Mouse (Mus musculus): ENCODE measurements at regions not wholly inside any gene's neighbourhood (a gene's known extent, or its start where the extent isn't known, plus 50 kb on each side); places are given as distances from the start of the nearest gene placed in this dataset.

- DNase-seq (ENCODE audit: low spot score): no peak
Observed at GRCm38 (mm10) chrX:99291423-99291963, 155.6 kb downstream of the Efnb1 start.

DNA sequence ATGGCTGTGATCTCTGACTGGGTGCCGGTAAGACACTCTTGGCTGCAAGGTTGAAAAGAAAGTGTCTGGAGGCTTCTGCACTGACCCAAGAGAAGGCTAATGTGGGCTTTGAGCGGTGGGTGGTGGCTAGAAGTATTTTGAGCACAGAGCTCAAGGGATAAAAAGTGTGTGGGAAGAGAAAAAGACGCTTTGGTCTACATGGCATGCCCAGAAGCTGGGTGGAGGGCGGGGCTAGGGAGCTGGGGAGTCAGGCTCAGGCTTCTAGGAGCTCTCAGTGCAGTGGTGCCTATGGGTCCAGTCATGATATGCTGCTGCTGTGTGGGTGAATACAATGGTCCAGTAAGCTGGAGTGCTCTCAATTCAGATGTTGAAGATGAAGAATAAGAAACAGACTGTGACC lies 152.1 kb downstream of the Efnb1 start:
- DNase-seq (ENCODE audit: low spot score): no peak

DNA sequence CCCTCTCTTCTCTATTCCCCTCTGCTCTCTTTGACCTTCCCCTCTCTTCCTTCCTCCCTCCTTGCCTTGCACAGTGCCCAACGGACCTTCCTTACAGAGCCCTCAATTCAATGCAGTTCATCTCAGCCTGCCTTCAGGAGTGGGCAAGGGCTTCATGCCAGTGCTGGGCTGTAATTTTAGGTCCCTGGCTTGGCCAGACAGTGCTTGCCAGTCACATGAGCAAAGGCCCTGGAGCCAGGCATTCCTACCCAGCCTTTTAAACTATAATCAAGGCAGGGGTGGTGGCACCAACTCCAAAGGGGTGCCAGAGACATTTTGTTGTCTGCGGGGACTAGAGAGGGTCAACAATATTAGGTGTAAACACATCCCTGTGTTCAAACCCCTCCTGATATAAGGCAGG lies 150.9 kb downstream of the Efnb1 start:
- no peak for DNase-seq (ENCODE audit: low spot score)

GRCm38 (mm10) chrX:99285611-99286010 lies 149.7 kb downstream of the Efnb1 start:
- no peak for DNase-seq (ENCODE audit: low spot score)

GRCm38 (mm10) chrX:99280991-99281390 lies 145.1 kb downstream of the Efnb1 start:
- DNase-seq (ENCODE audit: low spot score): no peak

DNA sequence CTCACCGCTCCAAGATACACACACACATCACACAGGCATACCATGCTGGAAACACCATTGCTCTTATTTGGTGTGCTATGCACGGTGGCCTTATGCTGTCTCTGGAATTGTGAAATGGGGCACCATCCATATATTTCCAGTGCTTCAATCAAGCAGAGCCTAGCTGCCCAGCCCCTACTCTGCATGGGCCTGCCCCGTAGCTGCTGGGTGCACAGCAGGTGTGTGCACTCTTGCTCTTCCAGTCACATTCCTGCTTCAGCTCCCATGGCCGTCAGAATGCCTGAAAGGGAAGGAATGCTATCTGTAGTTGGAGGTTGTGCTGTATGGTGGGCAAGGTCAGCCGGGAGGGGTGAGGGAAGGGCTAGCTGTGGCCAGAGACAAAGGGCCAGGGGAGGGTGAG lies 144.6 kb downstream of the Efnb1 start:
- no peak for DNase-seq (ENCODE audit: low spot score)

- DNase-seq (ENCODE audit: low spot score): no peak
Observed at GRCm38 (mm10) chrX:99275536-99275935, 139.6 kb downstream of the Efnb1 start.

DNA sequence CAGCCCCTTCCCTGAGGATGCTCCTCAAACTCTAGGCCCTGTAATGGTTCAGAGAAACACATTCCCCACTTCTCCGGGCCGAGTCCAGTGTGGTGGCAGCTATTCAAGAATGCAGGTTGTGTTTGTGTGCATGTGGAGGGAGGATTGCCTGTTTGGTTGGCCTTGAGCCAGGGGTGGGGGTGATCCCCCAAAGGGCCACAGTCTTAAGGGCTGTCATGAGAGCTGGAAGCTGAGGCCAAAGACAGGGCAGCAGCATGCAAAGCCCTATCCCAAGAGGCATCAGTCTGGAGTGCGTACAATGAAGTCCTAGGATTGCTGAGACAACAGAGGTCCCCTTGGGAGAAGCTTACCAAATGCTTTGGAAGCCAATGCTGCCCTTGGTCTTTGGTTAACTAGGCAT lies 136.0 kb downstream of the Efnb1 start:
- no peak for DNase-seq (ENCODE audit: low spot score)

- DNase-seq (ENCODE audit: low spot score): no peak
Observed at GRCm38 (mm10) chrX:99249038-99249607, 113.2 kb downstream of the Efnb1 start.

DNA sequence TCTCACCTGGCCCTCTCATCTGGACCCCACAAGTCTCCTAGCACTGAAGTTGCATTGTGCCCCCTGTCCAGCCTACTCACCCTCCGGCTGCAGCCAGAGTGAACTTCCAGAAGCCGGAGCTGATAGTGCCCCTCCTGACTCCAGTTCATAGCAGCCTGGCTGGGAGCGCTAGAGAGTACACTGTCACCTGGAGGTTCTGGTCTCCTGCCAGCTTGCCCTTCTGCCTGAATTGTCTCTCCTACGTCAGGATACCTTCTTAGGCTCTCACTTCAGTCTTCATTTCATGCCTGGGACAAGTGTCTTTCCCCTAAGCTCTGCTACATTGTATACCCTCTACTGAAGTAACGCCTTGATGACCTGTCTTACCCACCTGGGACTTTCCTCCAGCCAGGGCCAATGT lies 112.3 kb downstream of the Efnb1 start:
- DNase-seq (ENCODE audit: low spot score): no peak

DNA sequence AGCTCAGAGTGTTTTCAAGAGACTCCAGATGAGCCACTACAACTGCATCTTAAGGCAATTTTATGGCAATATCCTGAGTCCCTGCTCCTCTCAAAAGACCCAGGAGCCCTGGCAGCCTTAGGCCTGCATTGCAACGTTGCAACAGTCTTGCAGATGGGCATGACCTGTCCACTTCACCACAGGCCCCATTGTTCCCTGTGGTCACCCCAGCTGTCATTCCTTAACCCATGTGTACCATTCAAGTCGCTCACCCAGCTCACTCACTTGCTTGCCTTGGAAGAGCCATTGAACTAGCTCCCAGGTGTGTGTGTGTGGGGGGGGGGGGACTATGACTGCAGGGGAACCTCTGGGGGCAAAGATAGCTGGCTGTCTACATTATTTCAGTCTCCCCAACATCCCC lies 110.8 kb downstream of the Efnb1 start:
- no peak for DNase-seq (ENCODE audit: low spot score)

GRCm38 (mm10) chrX:99246051-99246450 lies 110.1 kb downstream of the Efnb1 start:
- no peak for DNase-seq (ENCODE audit: low spot score)

DNA sequence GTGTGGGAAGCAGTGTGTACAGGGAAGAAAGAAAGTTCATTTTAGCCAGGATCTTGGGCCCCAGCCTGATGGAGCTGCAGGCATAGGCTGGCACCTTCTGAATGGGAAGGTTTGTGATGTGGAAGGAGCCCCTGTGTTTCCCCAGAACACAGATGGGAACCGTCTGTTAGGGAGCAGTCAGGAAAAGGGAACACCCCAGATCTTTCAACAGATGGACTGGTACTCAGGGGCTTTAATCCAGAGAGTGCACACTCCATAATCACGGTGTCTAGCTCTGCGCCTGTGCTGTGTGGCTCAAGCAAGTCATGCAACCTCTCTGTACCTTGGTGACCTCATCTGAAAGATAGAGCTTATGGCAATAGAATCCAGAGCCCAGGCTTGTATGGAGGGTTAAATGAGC lies 109.6 kb downstream of the Efnb1 start:
- no peak for DNase-seq (ENCODE audit: low spot score)

DNA sequence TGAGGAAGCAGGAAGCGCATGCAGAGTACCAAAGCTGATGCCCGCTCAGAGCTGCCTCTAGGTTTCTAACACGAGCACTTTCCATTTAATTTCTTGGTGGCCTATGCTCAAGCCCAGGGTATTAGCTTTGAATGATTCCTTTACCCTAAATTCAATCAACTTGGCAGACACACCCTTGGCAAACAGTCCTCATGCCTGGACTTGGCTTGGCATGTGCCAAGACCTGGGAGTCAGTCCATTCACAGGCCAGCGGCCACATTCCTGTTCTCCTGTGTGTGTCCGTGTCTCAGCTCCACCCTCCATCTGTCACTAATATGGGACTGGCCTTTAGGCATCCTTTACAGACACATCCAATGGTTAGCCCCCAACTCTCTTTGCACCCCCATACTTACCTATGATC lies 107.3 kb downstream of the Efnb1 start:
- no peak for DNase-seq (ENCODE audit: low spot score)

DNA sequence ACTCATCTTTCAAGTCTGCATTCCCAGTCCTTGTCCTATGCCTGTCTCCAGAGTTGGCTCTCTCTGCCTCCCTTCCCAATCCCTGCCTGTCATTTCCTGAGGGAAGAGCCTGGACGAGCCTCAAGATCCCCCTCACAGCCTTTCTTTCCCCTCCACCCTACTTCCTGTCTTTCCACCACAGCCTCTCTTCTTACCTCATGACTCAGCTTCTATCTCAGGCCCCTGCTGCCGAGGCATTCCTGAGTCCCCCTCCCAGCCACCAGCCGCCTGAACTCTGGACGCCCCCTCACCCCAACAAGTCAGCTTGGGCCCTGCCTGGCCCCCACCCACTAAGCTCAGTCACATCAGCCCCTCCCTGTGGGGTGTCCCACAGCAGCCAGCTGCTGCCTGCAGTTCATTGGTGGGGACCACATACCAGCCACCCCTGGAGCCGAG lies 105.8 kb downstream of the Efnb1 start:
- no peak for DNase-seq (ENCODE audit: low spot score)

DNA sequence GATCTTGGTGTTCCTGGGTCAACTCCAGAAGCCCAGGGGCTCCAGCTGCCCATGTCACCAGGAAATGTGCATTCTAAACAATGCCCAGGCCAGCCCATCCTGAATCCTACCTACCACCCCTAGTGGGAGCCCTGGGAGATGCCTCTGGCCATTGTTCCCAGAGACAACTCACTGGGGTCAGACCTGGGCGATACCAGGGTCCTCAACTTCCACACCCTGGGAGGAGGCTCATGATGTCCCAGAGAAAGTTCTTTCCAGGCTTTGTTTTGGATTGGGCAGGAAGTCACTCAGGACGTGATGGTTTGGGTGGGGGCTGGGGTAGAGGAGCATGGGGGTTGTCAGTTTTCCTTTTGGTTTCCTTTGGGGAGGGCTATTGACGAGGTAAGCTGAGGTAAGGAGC lies 97.1 kb downstream of the Efnb1 start:
- DNase-seq (ENCODE audit: low spot score): no peak

DNA sequence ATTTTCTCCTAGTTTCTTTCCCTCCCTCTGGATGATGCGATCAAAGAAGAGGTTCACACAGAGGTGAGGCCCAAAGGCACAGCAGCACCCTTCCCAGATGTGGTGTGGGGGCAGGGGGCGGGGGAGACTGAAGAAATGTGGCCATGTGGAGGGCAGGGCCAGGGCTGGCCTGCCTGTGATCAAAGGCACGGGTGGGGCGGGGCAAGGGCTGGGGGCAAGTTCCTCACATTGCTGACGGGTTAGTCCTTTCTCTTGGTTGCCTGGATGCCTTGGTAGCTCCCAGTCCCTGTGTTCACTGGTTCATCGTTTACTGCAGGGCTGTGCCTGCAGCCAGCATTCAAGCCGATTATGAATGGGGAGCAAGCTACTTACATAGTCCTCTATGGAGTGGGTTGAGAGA lies 96.4 kb downstream of the Efnb1 start:
- no peak for DNase-seq (ENCODE audit: low spot score)

GRCm38 (mm10) chrX:99225111-99225752 lies 89.3 kb downstream of the Efnb1 start:
- DNase-seq (ENCODE audit: low spot score): no peak

GRCm38 (mm10) chrX:99222017-99222416 lies 86.1 kb downstream of the Efnb1 start:
- no peak for DNase-seq (ENCODE audit: low spot score)

GRCm38 (mm10) chrX:99220674-99221455 lies 84.9 kb downstream of the Efnb1 start:
- DNase-seq (ENCODE audit: low spot score): no peak

DNA sequence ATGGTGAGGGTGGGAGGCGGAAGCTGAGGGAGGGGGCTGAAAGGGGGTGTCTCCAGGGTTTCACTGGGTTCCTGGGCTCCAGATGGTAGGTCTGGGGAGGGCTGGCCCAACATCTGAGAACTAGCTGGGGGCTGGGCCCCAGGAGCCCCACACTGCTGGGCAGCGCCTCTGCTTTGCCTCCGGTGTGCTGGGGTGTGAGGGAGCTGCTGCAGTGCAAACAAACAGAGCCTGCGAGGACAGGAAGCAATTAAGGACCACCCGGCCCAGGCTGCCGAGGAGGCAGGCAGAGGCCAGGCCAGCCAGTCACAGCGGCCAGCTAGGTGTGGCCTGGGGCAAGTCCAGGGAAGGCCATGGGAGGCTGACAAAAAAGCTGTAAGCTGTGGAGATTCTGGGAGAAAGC lies 82.3 kb downstream of the Efnb1 start:
- no peak for DNase-seq (ENCODE audit: low spot score)

- DNase-seq (ENCODE audit: low spot score): no peak
Observed at GRCm38 (mm10) chrX:99216633-99217459, 80.9 kb downstream of the Efnb1 start.
